Mouse (Mus musculus) heart, postnatal 0 days (tissue): ENCODE data around the gene Vgll2. TPM values are rescaled to one million over a fixed set of nuclear protein-coding genes. Genes with fewer than 3 reads are reported as not detected.

Source experiments
- ATAC-seq: fragments of 200-750 bp; cut with Nextera tagmentation; 2 replicates; pipeline ENCODE4 v1.8.0; 2017; ENCODE audit warnings: low read depth, moderate number of reproducible peaks, moderate library complexity; ENCODE audit not compliant: insufficient read depth
- DNase-seq: peaks from one replicate; pipeline ENCODE4 v3.0.0-alpha.2; 2016; ENCODE audit warnings: low spot score
- H3K27ac ChIP-seq: fragments of 300-500 bp; sonication (generic); 2 replicates; pipeline ENCODE4 v1.5.1; 2014; ENCODE audit warnings: low read depth, mild to moderate bottlenecking
- H3K27me3 ChIP-seq: fragments of 300-500 bp; sonication (generic); 2 replicates; pipeline ENCODE4 v1.6.1; 2014; ENCODE audit warnings: low read length, mixed read lengths; ENCODE audit not compliant: control insufficient read depth, insufficient read depth
- H3K36me3 ChIP-seq: fragments of 300-500 bp; sonication (generic); replicated peaks from 2 replicates; pipeline ENCODE4 v1.6.1; 2014; ENCODE audit warnings: low read length, mixed read lengths; ENCODE audit not compliant: control insufficient read depth, insufficient read depth
- H3K4me1 ChIP-seq: fragments of 300-500 bp; sonication (generic); 2 replicates; pipeline ENCODE4 v1.6.1; 2014; ENCODE audit warnings: antibody characterized with exemption; ENCODE audit not compliant: control insufficient read depth, insufficient read depth
- H3K4me2 ChIP-seq: fragments of 300-500 bp; sonication (generic); 2 replicates; pipeline ENCODE4 v1.6.1; 2014; ENCODE audit warnings: low read depth, mild to moderate bottlenecking, low read length, moderate library complexity
- H3K4me3 ChIP-seq: fragments of 300-500 bp; sonication (generic); 2 replicates; pipeline ENCODE4 v1.5.1; 2014; ENCODE audit warnings: low read depth, low read length
- H3K9ac ChIP-seq: fragments of 300-500 bp; sonication (generic); replicated peaks from 2 replicates; pipeline ENCODE4 v1.6.1; 2014; ENCODE audit warnings: low read depth, low read length, mixed read lengths
- H3K9me3 ChIP-seq: fragments of 300-500 bp; sonication (generic); replicated peaks from 2 replicates; pipeline ENCODE4 v1.6.1; 2016; ENCODE audit warnings: low read length; ENCODE audit not compliant: control insufficient read depth
- CTCF ChIP-seq: IDR thresholded peaks from 2 replicates; pipeline ENCODE4 v1.5.1; 2016; ENCODE audit warnings: antibody characterized with exemption, control low read depth, low read depth
- EP300 ChIP-seq: IDR thresholded peaks from 2 replicates; pipeline ENCODE4 v1.6.1; 2016; ENCODE audit warnings: antibody characterized with exemption, low read depth
- WGBS: fragments of 180-500 bp; shearing (Covaris S2); extraction: QIAGEN DNeasy Blood & Tissue Kit; methylation state at CpG from one replicate; pipeline ENCODE4 v1.1.7; 2014; 5-methylcytosine and 5-hydroxymethylcytosine counted together
- polyA plus RNA-seq: library from polyadenylated mRNA; unstranded; fragments of >200 nt; fragmentation: Nextera tagmentation; extraction: Ambion mirVana; gene quantifications from 2 replicates; pipeline ENCODE4 v1.2.1, GENCODE M21; 2015
- total RNA-seq: library from RNA; depleted of rRNA; stranded (reverse); fragments of >200 nt; gene quantifications from 2 replicates; pipeline ENCODE4 v1.2.3, GENCODE M21; 2014; ENCODE audit warnings: low replicate concordance

Vgll2 gene
- total and polyA plus RNA-seq, 2 experiments from 2014 or later = not detected

- no peak overlapping the region for H3K4me3 ChIP-seq
- ATAC-seq = no peak
- WGBS = 5% methylated on average over 1 of the region's 1 CpGs
- no peak for TF ChIP-seq EP300
- TF ChIP-seq CTCF = no peak
- H3K9ac ChIP-seq = no peak overlapping the region
- no peaks in the 10 kb centered on the region for H3K36me3 ChIP-seq
- no peak for DNase-seq
- no peak overlapping the region for H3K4me2 ChIP-seq
- H3K9me3 ChIP-seq = no peaks in the 10 kb centered on the region
- H3K27me3 ChIP-seq = peaks cover 96% of the 10 kb centered on the region
- H3K27ac ChIP-seq = no peak overlapping the region
- peaks cover 14% of the 10 kb centered on the region; the same call in 1 of the 2 replicates for H3K4me1 ChIP-seq
Observed at GRCm38 (mm10) chr10:52025291-52025690, 3.0 kb downstream of the Vgll2 start.

- no peak overlapping the region for H3K4me3 ChIP-seq
- DNase-seq = no peak
- H3K27ac ChIP-seq = no peak overlapping the region
- WGBS = 16% methylated on average over 7 of the region's 7 CpGs
- H3K4me2 ChIP-seq = no peak overlapping the region
- no peaks in the 10 kb centered on the region for H3K36me3 ChIP-seq
- H3K9ac ChIP-seq = no peak overlapping the region
- H3K27me3 ChIP-seq = peaks cover 96% of the 10 kb centered on the region
- no peak for TF ChIP-seq CTCF
- no peak for TF ChIP-seq EP300
- no peaks in the 10 kb centered on the region for H3K9me3 ChIP-seq
- no peak for ATAC-seq
- peaks cover 14% of the 10 kb centered on the region; the same call in 1 of the 2 replicates for H3K4me1 ChIP-seq
Observed at GRCm38 (mm10) chr10:52025821-52026220, 3.5 kb downstream of the Vgll2 start.

- no peaks in the 10 kb centered on the region for H3K9me3 ChIP-seq
- H3K27ac ChIP-seq = no peak overlapping the region
- H3K36me3 ChIP-seq = no peaks in the 10 kb centered on the region
- no peak overlapping the region for H3K9ac ChIP-seq
- TF ChIP-seq EP300 = no peak
- no peak for TF ChIP-seq CTCF
- DNase-seq (no peak), ATAC-seq (no peak)
- peak overlapping the region; percentile 43 for H3K4me3 ChIP-seq
- 3% methylated on average over 60 of the region's 68 CpGs for WGBS
- peaks cover 85% of the 10 kb centered on the region for H3K27me3 ChIP-seq
- H3K4me2 ChIP-seq = peak overlapping the region; percentile 62
- H3K4me1 ChIP-seq = peaks cover 9% of the 10 kb centered on the region; the same call in 1 of the 2 replicates
Observed at GRCm38 (mm10) chr10:52027161-52028035, 5.1 kb downstream of the Vgll2 start.

GRCm38 (mm10) chr10:52028561-52029370 lies 6.5 kb downstream of the Vgll2 start:
- 5% methylated on average over 11 of the region's 11 CpGs for WGBS

GRCm38 (mm10) chr10:52029421-52030080 lies 7.2 kb downstream of the Vgll2 start:
- WGBS = 4% methylated on average over 10 of the region's 10 CpGs

More at GRCm38 (mm10) chr10:52028561-52029370, 6.5 kb downstream of the Vgll2 start:
- H3K4me3 ChIP-seq = no peak overlapping the region
- no peaks in the 10 kb centered on the region for H3K9me3 ChIP-seq
- H3K9ac ChIP-seq = no peak overlapping the region
- H3K36me3 ChIP-seq = no peaks in the 10 kb centered on the region
- TF ChIP-seq EP300 = no peak
- TF ChIP-seq CTCF = no peak
- peaks cover 71% of the 10 kb centered on the region for H3K27me3 ChIP-seq
- ATAC-seq (no peak), DNase-seq (no peak)
- H3K27ac ChIP-seq = no peak overlapping the region
- no peak overlapping the region for H3K4me2 ChIP-seq
- H3K4me1 ChIP-seq = 0 out of 2 replicates have a peak, but pooled peaks cover 4% of the 10 kb centered on the region

More at GRCm38 (mm10) chr10:52029421-52030080, 7.2 kb downstream of the Vgll2 start:
- ATAC-seq = no peak
- Histone ChIP-seq H3K27ac (no peak overlapping the region), H3K4me1 (0 out of 2 replicates have a peak, but pooled peaks cover 4% of the 10 kb centered on the region), H3K36me3 (no peaks in the 10 kb centered on the region), H3K4me2 (no peak overlapping the region), H3K4me3 (no peak overlapping the region), H3K27me3 (peaks cover 63% of the 10 kb centered on the region), H3K9me3 (no peaks in the 10 kb centered on the region), H3K9ac (no peak overlapping the region)
- no peak for DNase-seq
- TF ChIP-seq CTCF (no peak), EP300 (no peak)
